Mouse (Mus musculus): ENCODE measurements at regions not wholly inside any gene's neighbourhood (a gene's known extent, or its start where the extent isn't known, plus 50 kb on each side); places are given as distances from the start of the nearest gene placed in this dataset.

DNA sequence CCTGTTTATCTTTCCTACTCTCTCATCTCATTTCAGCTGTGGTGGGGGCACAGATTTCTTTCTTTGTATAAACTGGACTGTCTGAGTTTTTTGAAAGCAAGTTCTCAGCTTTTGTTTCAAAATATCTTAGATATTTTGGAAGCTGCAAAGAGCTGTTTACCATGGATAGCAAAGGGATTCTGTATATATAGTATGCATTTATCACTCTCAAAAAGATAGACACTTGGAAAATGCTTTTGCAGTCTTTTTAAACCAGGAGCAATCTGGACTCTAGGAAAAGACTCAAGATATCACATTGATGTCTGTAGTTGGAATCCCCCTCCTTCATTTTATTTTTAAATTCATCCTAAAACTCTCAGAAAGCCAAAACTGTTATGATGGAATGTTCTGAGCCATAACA lies 177.9 kb upstream of the Gm9972 start:
- no peak overlapping the region for H3K9ac ChIP-seq (replicated peaks; ENCODE audit: low read length)
- H3K4me2 ChIP-seq (ENCODE audit: low read length), result no peak overlapping the region
- no peaks in the 10 kb centered on the region for H3K4me1 ChIP-seq (ENCODE audit: control insufficient read depth, insufficient read depth, low read length)
- H3K27ac ChIP-seq (replicated peaks; ENCODE audit: low read depth, low read length), result no peak overlapping the region
- no peaks in the 10 kb centered on the region for H3K27me3 ChIP-seq (ENCODE audit: control insufficient read depth, insufficient read depth, low read length)
- ATAC-seq (ENCODE audit: low FRiP score, low TSS enrichment), result no peak
- no peak for DNase-seq
- no peaks in the 10 kb centered on the region for H3K36me3 ChIP-seq (ENCODE audit: control insufficient read depth, insufficient read depth, low read length)
- H3K4me3 ChIP-seq (replicated peaks; ENCODE audit: low read depth, low read length), result no peak overlapping the region
- no peaks in the 10 kb centered on the region for H3K9me3 ChIP-seq (ENCODE audit: control insufficient read depth, low read length)

DNA sequence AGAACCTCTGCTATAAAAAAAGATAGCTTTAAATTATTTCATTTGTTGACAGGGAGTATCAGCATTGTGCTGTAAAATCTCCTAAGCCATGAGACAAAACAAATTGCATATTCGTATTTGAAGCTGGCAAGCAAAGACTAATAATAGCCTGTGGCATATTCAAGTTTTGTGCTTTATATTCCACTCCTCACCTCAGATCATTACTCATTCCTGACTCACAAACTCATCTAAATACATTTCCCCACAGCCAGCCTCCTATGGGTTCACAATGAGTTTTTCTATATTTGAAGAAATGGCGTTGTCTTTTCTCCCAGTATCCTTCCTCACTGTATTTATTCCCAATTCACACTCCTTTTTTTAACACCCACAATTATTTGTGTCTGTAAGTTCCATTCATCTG lies 161.5 kb upstream of the Gm9972 start:
- ATAC-seq (ENCODE audit: low FRiP score, low TSS enrichment) (no peak), DNase-seq (no peak)
- Histone ChIP-seq H3K9me3 (ENCODE audit: control insufficient read depth, low read length) (no peaks in the 10 kb centered on the region), H3K36me3 (ENCODE audit: control insufficient read depth, insufficient read depth, low read length) (no peaks in the 10 kb centered on the region), H3K4me1 (ENCODE audit: control insufficient read depth, insufficient read depth, low read length) (no peaks in the 10 kb centered on the region), H3K27me3 (ENCODE audit: control insufficient read depth, insufficient read depth, low read length) (no peaks in the 10 kb centered on the region), H3K4me2 (ENCODE audit: low read length) (no peak overlapping the region), H3K27ac (replicated peaks; ENCODE audit: low read depth, low read length) (no peak overlapping the region), H3K4me3 (replicated peaks; ENCODE audit: low read depth, low read length) (no peak overlapping the region), H3K9ac (replicated peaks; ENCODE audit: low read length) (no peak overlapping the region)
- 82% methylated on average over 2 of the region's 2 CpGs for WGBS

DNA sequence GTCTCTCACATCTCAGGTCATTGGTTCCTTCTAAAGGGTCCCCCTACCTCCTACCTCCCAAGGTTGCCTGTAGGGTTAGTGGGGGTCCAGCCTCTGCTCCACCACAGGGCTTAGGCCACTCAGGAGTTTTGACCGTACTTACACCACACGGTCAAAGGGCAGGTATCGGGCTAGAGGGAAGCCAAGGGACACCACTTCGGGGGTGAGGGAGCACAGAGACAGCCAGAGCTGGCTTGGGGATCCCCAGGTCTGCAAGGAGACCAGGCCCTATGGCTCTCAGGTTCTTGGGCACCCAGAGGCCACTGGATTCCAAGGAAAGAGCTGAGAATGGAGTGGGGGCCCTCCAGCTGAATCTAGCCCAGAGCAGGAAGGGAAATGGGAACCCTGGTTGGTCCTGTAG lies 135.5 kb upstream of the Gm9972 start:
- H3K4me1 ChIP-seq (ENCODE audit: control insufficient read depth, insufficient read depth, low read length), result no peaks in the 10 kb centered on the region
- H3K9ac ChIP-seq (replicated peaks; ENCODE audit: low read length), result no peak overlapping the region
- no peak for ATAC-seq (ENCODE audit: low FRiP score, low TSS enrichment)
- no peak overlapping the region for H3K27ac ChIP-seq (replicated peaks; ENCODE audit: low read depth, low read length)
- H3K9me3 ChIP-seq (ENCODE audit: control insufficient read depth, low read length), result no peaks in the 10 kb centered on the region
- H3K4me2 ChIP-seq (ENCODE audit: low read length), result no peak overlapping the region
- WGBS, result 90% methylated on average over 4 of the region's 4 CpGs
- H3K36me3 ChIP-seq (ENCODE audit: control insufficient read depth, insufficient read depth, low read length), result no peaks in the 10 kb centered on the region
- DNase-seq, result no peak
- H3K4me3 ChIP-seq (replicated peaks; ENCODE audit: low read depth, low read length), result no peak overlapping the region
- no peaks in the 10 kb centered on the region for H3K27me3 ChIP-seq (ENCODE audit: control insufficient read depth, insufficient read depth, low read length)

DNA sequence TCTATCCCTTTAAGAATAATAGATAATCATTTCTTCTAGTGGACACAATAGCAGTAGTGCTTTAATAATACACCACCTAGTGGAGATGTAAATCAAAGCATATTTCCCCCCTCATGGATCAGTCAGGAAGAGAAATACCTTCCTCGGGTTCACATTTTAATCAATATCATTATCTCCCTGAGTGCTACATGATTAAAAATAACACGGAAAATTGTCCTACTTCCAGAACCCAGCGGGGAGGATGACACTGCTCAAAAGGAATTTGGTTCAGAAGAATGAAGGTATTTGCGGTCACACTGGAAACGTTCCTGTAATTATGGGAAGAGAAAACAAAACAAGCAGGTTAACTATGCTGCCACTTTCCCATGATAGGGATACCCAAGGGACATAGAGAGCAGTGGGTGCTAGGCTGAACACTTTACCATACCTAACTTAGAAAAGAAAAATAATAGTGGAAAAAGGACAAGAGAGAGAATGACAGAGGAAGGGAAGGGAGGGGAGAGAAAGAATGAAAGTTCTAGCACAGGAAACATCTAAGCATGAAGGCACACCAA lies 132.0 kb upstream of the Gm9972 start:
- Histone ChIP-seq H3K27me3 (ENCODE audit: control insufficient read depth, insufficient read depth, low read length) (no peaks in the 10 kb centered on the region), H3K4me2 (ENCODE audit: low read length) (no peak overlapping the region), H3K9me3 (ENCODE audit: control insufficient read depth, low read length) (no peaks in the 10 kb centered on the region), H3K36me3 (ENCODE audit: control insufficient read depth, insufficient read depth, low read length) (no peaks in the 10 kb centered on the region), H3K4me1 (ENCODE audit: control insufficient read depth, insufficient read depth, low read length) (no peaks in the 10 kb centered on the region), H3K27ac (replicated peaks; ENCODE audit: low read depth, low read length) (no peak overlapping the region), H3K4me3 (replicated peaks; ENCODE audit: low read depth, low read length) (no peak overlapping the region), H3K9ac (replicated peaks; ENCODE audit: low read length) (no peak overlapping the region)
- DNase-seq, result no peak
- ATAC-seq (ENCODE audit: low FRiP score, low TSS enrichment), result no peak
- WGBS, result 80% methylated on average over 5 of the region's 5 CpGs

DNA sequence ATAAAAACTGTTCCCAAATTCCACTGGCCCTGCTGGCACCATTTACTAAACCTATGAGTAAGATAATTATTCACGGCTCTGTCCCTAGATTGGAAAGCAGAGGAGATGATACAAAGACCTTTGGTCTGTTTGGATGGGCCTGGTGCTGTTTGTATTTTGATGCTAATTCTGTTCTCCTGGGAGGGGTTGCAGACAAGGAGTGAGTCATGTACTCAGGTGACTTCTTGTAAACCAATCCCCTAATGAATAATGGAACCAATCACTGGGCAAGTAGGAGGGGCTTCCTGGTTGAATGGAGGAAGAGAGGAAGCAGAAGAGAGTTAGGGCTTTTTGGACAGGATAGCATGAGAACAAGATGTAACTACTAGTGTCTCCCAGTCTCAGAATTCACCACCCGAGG lies 130.0 kb upstream of the Gm9972 start:
- DNase-seq (no peak), ATAC-seq (ENCODE audit: low FRiP score, low TSS enrichment) (no peak)
- no peak overlapping the region for H3K9ac ChIP-seq (replicated peaks; ENCODE audit: low read length)
- no peaks in the 10 kb centered on the region for H3K36me3 ChIP-seq (ENCODE audit: control insufficient read depth, insufficient read depth, low read length)
- no peak overlapping the region for H3K4me3 ChIP-seq (replicated peaks; ENCODE audit: low read depth, low read length)
- H3K4me2 ChIP-seq (ENCODE audit: low read length), result no peak overlapping the region
- no peaks in the 10 kb centered on the region for H3K27me3 ChIP-seq (ENCODE audit: control insufficient read depth, insufficient read depth, low read length)
- no peak overlapping the region for H3K27ac ChIP-seq (replicated peaks; ENCODE audit: low read depth, low read length)
- H3K9me3 ChIP-seq (ENCODE audit: control insufficient read depth, low read length), result no peaks in the 10 kb centered on the region
- 83% methylated on average over 2 of the region's 2 CpGs for WGBS
- H3K4me1 ChIP-seq (ENCODE audit: control insufficient read depth, insufficient read depth, low read length), result no peaks in the 10 kb centered on the region

DNA sequence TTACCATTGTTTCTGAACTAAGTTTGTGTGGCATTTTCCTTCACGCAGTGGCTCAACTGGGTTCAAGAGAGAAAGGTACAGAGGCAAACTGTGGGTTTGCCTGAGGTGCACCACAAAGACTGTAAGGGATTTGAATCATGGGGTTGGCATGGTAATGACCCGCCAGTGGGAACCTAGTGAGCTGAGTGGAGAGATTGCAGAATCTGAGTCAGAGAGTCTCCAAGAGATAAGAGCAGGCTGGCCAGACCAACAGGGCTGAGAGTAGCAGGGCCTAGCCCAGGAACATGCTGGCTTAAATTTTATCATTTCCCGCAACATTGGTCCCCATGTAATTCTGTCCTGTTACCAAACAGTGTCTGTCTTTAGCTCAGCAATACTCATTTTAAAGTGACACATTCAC lies 129.5 kb upstream of the Gm9972 start:
- Histone ChIP-seq H3K27me3 (ENCODE audit: control insufficient read depth, insufficient read depth, low read length) (no peaks in the 10 kb centered on the region), H3K9me3 (ENCODE audit: control insufficient read depth, low read length) (no peaks in the 10 kb centered on the region), H3K4me2 (ENCODE audit: low read length) (no peak overlapping the region), H3K36me3 (ENCODE audit: control insufficient read depth, insufficient read depth, low read length) (no peaks in the 10 kb centered on the region), H3K4me1 (ENCODE audit: control insufficient read depth, insufficient read depth, low read length) (no peaks in the 10 kb centered on the region), H3K9ac (replicated peaks; ENCODE audit: low read length) (no peak overlapping the region), H3K27ac (replicated peaks; ENCODE audit: low read depth, low read length) (no peak overlapping the region), H3K4me3 (replicated peaks; ENCODE audit: low read depth, low read length) (no peak overlapping the region)
- DNase-seq, result no peak
- WGBS, result 91% methylated on average over 3 of the region's 3 CpGs
- ATAC-seq (ENCODE audit: low FRiP score, low TSS enrichment), result no peak

DNA sequence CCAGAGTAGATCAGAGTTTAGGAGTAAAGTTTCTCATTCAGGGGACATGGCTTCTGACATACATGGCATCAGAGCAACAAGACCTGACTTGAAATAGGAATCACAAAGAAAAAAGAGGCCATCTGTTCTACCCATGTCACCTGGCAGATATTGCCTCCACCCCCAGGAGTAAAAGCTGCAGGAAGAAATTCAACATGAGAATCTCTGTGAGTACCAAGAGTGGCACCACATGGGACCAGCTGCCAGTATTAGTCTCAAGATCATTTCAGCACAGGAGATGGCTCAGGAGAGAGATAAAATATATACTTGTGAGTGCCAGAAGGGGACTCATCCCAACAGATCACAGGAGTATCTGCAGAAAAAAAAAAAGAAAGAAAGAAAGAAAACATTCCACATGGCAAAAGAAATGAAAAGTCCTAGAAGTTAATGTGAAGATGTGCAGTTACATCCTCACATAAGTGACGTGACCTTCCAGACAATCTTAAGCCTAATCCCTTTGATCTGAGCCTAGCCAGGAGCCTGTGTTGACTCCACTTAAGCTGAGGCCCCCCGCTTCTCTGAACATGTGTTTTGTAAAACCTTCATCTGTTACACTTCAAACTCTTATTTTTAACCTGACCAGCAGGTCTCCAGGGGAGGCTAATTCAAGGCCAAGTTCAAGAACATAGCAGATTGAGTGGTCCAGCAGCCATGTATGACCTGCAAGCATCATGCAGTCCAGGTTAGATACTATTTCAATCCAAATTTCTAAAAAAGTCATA lies 118.9 kb upstream of the Gm9972 start:
- no peak overlapping the region for H3K4me3 ChIP-seq (replicated peaks; ENCODE audit: low read depth, low read length)
- H3K27me3 ChIP-seq (ENCODE audit: control insufficient read depth, insufficient read depth, low read length), result no peaks in the 10 kb centered on the region
- H3K9ac ChIP-seq (replicated peaks; ENCODE audit: low read length), result no peak overlapping the region
- no peaks in the 10 kb centered on the region for H3K4me1 ChIP-seq (ENCODE audit: control insufficient read depth, insufficient read depth, low read length)
- ATAC-seq (ENCODE audit: low FRiP score, low TSS enrichment) (no peak), DNase-seq (no peak)
- 53% methylated on average over 2 of the region's 2 CpGs for WGBS
- H3K4me2 ChIP-seq (ENCODE audit: low read length), result no peak overlapping the region
- no peak overlapping the region for H3K27ac ChIP-seq (replicated peaks; ENCODE audit: low read depth, low read length)
- no peaks in the 10 kb centered on the region for H3K9me3 ChIP-seq (ENCODE audit: control insufficient read depth, low read length)
- no peaks in the 10 kb centered on the region for H3K36me3 ChIP-seq (ENCODE audit: control insufficient read depth, insufficient read depth, low read length)

DNA sequence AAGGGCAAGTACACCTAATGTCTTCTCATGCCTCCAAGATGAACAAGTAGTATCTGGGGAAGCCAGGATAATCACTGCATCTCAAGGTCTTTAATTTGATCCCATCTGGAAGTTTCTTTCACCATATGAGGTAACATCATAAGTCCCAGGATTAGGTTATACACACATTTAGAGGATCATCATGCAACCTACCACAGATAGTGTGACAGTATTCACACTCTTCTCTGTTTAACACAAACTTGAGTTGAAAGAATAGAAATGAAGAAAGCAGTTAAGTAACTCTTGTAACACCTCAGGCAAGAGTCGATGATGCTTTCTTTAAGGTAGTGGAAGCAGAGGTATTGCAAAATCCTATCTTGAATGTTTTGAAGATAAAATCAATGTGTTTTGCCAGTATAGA lies 116.3 kb upstream of the Gm9972 start:
- Histone ChIP-seq H3K27me3 (ENCODE audit: control insufficient read depth, insufficient read depth, low read length) (no peaks in the 10 kb centered on the region), H3K36me3 (ENCODE audit: control insufficient read depth, insufficient read depth, low read length) (no peaks in the 10 kb centered on the region), H3K4me2 (ENCODE audit: low read length) (no peak overlapping the region), H3K9me3 (ENCODE audit: control insufficient read depth, low read length) (no peaks in the 10 kb centered on the region), H3K4me1 (ENCODE audit: control insufficient read depth, insufficient read depth, low read length) (no peaks in the 10 kb centered on the region), H3K9ac (replicated peaks; ENCODE audit: low read length) (no peak overlapping the region), H3K27ac (replicated peaks; ENCODE audit: low read depth, low read length) (no peak overlapping the region), H3K4me3 (replicated peaks; ENCODE audit: low read depth, low read length) (no peak overlapping the region)
- ATAC-seq (ENCODE audit: low FRiP score, low TSS enrichment) (no peak), DNase-seq (no peak)
- WGBS, result 93% methylated on average over 1 of the region's 1 CpGs

DNA sequence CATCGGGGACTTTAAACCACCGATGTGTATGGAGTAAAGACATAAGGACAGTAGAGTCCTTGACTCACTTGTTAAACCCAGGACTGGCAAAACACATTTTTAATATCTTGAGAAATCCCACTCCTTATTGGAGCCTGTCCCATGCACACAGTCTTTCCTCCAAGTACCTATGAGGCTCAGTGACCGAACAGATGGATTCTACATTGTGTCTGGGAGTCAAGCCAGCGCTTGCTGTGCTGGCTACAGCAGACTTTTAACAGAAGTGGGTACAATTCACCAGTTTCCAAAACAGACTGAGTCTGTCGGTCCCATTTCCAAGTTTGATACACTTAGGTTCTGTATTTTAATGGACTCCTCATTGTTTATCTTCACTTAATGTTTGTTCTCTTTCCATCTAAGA lies 108.4 kb upstream of the Gm9972 start:
- DNase-seq, result no peak
- no peaks in the 10 kb centered on the region for H3K27me3 ChIP-seq (ENCODE audit: control insufficient read depth, insufficient read depth, low read length)

More for the DNA sequence above, 108.4 kb upstream of the Gm9972 start:
- WGBS, result 90% methylated on average over 5 of the region's 5 CpGs
- H3K4me3 ChIP-seq (replicated peaks; ENCODE audit: low read depth, low read length), result no peak overlapping the region
- no peak for ATAC-seq (ENCODE audit: low FRiP score, low TSS enrichment)
- H3K4me2 ChIP-seq (ENCODE audit: low read length), result no peak overlapping the region
- H3K9ac ChIP-seq (replicated peaks; ENCODE audit: low read length), result no peak overlapping the region
- H3K9me3 ChIP-seq (ENCODE audit: control insufficient read depth, low read length), result no peaks in the 10 kb centered on the region
- H3K36me3 ChIP-seq (ENCODE audit: control insufficient read depth, insufficient read depth, low read length), result no peaks in the 10 kb centered on the region
- no peak overlapping the region for H3K27ac ChIP-seq (replicated peaks; ENCODE audit: low read depth, low read length)
- no peaks in the 10 kb centered on the region for H3K4me1 ChIP-seq (ENCODE audit: control insufficient read depth, insufficient read depth, low read length)

Measured in midbrain, embryonic 14.5 days (tissue).